Mouse (Mus musculus): ENCODE results near the gene Numbl.

The Numbl gene

DNA sequence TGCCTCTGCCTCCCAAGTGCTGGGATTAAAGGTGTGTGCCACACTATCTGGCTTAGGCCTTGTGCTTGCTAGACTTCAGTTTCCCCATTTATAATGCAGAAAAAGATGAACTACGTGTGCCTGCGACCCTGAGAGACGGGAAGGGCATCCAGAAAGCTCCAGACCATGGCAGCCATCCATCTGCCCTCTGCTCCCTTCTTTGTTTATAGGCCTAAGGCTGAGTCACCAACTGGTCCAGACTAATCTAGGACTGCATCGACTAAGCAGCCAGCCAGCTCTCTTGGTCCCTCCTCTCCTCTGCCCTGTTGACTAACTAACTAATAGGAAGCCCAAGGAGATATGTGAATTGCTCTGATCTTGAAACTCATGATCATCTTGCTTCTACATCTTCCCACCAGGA lies 37.7 kb downstream of the Numbl start:
- DNase-seq (ENCODE audit: low spot score) = no peak

DNA sequence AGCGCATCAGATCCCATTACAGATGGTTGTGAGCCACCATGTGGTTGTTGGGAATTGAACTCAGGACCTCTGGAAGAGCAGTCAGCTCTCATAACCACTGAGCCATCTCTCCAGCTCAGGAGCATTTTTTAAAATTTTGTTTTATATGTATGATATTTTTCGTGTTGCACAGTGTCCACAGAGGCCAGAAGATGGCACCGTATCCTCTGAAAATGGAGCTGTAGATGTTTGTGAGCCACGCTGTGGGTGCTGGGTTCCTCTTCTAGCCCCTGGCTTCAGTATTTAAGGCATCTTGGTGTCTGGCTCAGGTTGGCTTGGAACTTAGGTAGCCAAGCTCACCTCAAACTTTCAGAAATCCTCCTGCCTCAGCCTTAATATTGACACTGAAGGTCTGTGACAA lies 38.3 kb downstream of the Numbl start:
- no peak for DNase-seq (ENCODE audit: low spot score)

DNA sequence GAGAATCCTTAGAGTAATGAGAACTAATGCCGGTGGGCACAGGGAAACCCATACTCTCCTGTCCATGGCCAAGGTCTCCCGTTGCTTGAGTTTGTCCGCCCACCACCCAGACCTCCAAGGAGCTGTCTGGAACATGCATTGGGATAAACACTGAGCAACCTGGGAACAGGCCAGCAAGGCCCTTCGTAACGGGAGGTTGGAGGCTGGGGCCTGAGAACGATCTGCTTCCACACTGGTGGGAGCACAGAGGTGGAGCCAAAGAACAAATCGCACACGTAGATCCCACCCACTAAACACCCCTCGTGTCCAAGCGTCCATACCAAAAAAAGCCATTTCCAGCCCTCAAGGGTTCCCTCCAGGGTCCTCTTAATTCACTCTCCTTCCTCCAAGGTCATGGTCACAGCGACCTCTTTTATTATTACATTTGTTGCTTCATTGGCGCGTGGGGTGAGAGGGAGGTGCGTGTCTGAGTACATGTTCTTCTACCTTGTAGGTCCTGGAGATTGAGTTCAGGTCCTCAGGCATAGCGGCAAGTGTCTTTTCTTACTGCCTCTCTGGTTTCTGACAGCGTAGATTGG lies 39.9 kb downstream of the Numbl start:
- DNase-seq (ENCODE audit: low spot score) = no peak

DNA sequence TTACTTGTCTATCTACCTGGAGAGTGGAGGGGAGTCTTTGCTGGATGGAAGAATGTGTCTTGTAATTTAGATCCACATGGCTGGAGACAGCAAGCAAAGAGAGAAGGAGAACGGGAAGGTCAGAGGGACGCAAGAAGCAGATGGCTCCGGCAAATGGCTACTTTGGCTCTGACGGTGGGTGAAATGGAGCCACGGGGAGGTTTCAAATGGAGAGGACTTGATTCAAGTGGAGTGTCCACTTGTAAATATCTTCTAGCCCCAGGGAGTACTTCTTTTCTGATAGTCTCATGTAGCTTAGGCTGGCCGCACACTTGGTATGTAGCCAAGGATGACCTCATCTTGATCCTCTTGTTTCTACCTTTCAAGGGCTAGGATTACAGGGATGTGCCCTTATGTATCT lies 40.6 kb downstream of the Numbl start:
- DNase-seq (ENCODE audit: low spot score) = no peak

DNA sequence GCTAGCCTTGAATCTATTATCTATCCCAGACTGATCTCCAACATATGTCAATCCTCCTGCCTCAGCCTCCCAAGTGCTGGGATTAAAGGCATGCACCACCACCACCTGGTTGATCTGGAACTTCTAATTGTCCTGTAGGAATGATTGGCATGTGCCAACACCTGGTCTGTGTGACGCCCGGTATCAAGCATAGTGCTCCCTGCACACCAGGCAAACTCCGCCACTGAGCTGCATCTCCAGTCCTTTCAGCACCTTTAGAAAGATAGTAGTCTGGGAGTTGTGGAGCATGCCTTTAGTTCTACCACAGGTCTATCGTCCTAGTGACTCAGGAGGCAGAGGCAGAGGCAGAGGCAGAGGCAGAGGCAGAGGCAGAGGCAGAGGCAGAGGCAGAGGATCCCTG lies 42.1 kb downstream of the Numbl start:
- no peak for DNase-seq (ENCODE audit: low spot score)

DNA sequence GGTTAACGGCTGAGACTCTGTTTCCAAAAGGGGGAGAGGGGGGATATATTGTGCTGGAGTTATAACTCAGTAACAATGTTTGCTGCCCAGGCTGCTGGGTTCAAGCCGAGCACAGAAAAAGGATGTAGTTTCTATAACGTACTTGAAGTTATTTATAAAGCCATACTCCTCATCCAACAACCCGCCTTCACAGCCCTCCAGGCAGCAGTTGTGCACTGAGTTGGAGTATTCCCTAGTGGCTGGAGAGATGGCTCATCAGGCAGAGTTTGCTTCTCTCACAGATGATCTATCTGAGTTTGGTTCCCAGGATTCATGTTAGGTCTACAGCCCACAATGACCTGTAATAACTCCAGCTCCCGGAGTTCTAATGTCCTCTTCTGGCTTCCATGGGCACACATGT lies 42.6 kb downstream of the Numbl start:
- DNase-seq (ENCODE audit: low spot score) = no peak

DNA sequence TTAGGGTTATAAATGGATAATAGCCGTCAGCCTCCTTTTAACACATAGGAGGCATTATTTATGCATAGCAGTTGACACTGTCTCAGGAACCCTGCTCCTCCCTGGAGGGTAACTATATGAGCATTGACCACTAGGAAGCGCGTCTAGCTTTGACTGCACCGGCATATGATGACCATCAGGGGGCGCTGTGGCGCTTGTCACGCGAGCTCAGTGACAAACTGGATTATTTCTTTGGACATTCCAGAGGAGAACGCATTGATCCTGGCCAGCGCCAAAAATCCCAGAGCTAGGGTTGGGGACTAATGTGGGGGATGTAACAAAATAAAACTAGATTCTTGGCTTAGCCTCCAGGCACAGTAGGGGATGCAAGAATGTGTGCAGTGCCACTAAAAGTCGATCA lies 43.9 kb downstream of the Numbl start:
- DNase-seq (ENCODE audit: low spot score) = peak; percentile 41

DNA sequence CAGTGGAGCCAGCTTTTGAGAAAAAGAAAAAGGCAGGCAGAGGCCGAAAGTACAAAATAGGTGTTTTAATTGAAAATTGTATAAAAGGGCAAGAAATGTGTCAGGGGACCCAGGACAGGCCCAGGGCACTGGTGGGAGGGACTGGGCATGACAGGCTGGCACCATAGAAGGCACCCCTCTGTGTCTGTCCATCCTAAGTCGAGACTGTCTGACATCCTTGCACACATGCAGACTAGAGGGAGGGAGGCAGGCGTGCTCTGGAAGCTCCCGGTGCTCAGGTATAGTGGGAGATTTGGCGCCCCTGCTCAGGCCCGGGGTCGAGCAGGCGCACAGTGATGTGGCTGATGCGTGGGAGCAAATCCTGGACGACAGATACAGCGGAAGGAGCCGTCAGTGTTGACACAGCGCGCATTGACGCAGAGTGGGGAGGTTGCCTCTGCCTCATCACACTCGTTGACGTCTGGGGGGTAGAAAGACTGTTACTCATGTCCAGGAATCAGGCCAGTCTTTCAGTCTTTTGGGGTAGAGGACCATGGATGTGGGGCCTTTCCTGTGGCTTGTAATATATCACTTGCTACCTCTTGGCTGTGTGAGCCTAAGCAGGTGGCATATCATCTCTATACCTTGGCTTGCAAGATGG lies 47.0 kb downstream of the Numbl start:
- no peak for DNase-seq (ENCODE audit: low spot score)

DNA sequence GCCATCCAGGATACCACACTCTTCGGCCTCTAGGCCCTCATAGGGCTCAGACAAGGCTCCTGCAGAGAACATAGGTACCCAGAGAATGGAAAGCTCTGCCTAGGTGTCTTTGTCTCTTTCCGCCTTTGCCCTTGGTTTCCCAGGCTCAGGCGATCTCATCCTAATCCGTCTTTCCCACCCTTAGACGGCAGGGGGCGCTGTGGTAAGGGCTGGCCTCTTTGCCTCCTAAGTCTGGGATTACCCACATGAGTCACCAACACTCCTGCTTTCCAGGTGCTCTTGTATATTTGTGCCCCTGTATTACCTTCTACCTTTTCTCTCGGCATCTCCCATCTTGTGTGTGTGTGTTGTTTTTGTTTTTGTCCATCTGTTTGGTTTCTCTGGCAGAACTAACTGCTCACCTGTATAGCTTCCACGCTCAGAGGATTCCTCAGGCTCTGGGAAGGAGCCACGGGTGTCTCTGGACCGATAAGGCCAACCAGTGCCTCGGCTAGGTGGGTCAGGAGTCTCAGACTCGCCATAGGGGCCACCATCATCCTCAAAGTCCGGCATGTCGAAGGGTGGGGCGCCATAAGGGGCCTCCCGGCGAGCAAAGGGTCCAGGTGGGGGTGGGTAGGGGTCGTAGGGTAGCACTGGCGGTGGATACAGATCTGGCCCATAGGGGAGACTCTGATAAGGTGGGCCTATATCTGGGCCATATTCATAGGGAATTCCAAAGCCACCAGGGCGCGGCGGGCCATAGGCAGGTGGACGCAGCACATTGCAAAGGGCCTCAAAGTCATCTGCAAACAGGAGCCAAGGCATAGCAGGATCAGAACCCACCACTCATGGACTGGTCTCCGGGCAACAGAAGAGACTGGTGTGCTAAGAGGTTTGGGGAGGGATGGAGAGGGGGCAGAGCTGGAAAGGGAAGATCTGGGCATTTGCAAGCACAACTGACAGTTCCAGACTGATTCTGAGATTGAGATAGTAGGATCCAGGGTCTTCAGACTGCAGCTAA lies 48.2 kb downstream of the Numbl start:
- DNase-seq (ENCODE audit: low spot score) = no peak

DNA sequence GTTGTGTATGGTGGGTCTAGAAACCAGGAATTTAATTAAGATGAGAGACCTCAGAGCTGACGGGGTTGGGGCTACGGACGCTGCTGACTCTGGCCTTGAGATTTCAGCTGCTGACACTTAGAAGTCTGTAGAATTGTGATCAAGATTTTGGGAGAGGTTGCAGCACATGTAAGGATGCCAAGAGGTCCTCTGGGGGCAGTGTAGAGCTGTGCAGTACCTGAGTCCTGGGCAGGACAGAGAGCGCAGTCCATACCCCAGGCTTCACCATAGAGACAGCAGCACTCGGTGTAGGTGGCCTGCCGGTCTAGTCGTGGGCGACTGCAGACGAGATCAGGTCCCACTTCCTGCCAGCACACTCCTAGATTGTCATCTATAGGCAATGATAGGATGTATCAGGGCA lies 49.3 kb downstream of the Numbl start:
- DNase-seq (ENCODE audit: low spot score) = no peak

DNA sequence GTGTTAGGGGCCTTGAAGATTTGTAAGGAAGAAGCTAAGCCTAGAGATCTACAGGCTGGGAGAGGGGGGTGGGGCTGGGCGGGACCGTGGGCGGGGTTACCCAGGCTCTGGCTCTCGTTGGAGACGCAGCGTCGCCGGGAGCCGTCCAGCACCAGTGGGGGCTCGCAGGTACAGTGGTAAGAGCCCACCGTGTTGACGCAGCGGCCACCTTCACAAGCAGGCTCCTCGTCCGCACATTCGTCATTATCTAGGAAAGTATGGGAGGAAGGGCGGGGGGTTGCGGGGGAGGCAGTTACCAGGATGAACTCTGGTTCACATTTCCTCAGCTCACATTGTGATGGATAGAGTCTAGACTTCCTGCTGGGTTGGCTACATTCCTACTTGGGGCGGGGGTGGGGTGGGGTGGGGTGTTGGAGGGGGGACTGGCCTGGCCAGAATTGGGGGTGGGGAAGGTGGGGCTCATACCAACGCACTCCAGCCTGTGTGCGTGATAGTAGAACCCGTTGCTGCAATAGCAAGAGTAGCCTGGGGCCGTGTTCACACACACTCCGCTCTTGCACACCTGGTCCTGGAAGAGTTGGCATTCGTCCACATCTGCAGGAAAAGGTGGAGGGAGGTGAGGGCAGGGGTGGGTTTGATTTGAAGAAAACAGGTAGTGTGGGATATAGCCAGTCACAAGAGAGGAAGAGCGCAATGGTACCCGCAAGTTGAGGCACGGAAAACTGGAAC lies 50.8 kb downstream of the Numbl start:
- DNase-seq (ENCODE audit: low spot score) = no peak

DNA sequence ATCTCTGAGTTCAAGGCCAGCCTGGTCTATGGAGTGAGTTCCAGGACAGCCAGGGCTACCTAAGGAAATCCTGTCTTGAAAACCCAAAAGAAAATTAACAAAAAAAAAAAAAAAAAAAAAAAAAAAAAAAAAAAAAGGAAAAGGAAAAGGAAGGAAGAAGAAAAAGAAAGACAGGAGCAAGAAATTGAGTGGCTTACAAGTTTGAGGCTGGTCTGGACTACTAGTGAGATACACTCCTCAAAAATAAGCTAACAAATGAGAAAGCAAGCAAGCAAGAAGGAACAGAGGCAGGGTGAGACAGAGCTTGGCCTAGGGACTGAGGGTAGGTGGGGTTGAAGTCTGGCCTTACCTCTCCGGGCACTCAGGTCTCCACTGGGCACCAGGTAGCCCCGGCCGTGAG lies 51.6 kb downstream of the Numbl start:
- DNase-seq (ENCODE audit: low spot score) = no peak

DNA sequence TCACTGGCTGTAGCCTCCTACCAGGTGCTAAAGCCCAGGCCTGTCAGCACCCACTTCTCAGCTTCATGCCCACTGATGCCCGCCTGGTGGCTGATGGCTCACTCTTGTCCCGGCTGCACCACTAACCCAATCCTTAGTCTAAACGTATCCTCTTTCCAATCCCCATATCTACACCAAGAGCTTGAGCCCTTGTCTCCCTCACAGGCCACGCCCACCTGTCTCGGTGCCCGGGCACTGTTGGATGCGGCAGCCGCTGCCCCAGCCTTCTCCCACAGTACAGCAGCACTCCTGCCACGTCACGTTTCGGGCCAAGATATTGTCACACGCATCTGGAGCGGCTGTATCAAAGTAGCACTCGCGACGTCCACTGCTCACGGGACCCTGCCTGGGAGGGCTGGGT lies 52.1 kb downstream of the Numbl start:
- DNase-seq (ENCODE audit: low spot score) = no peak

DNA sequence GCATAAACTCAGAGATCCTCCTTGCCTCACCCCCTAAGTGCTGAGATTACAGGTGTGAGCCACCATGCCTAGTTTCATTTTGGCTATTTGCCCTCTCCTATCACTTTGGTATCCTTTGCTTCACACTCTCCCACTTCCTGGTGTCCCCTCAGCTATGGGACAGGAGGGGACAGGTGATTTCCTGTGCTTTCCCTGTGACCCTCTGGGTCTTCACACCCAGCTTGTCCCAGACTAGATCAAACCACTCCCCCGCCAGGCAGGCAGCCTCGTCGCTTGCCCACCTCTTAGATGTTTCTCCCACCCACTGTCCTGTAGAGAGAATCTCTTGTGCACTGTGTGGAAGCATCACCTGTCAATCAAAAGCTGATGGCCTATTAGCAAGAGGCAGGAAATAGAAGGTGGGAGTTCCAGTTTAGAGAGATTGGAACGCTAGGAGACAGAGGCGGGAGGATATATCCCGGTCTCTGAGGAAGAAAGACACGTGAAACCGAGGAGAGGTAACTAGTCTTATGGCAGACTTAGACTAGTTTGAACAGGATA lies 52.8 kb downstream of the Numbl start:
- DNase-seq (ENCODE audit: low spot score) = no peak

DNA sequence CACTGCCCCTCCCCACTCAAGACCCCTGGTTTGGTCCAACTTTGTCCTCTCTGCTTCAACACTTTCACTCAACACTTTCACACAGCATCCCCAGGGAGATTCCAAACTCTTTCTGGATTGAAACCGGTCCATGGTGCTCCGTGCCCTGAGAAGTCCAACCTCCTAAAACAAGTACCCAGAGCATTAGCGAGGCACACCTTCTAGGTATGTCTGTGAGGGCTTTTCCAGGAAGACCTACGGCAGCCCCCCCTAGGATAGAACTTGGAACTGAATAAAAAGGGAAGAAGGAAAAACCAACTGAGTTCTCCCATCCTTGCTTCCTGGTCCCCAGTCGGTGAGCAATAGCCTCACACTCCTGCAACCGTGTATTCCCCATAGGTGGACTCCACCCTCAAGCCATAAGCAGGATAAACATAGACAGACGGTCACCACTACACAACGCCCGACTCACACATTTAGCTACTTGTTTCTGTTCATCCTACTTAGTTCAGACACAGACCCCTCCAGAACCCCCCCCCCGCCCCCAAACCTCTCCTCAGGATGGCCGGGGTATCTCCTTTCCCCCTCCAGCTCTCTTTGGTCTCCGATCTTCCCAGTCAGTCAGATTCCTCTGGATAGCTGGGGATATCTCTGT lies 53.5 kb downstream of the Numbl start:
- DNase-seq (ENCODE audit: low spot score) = no peak

DNA sequence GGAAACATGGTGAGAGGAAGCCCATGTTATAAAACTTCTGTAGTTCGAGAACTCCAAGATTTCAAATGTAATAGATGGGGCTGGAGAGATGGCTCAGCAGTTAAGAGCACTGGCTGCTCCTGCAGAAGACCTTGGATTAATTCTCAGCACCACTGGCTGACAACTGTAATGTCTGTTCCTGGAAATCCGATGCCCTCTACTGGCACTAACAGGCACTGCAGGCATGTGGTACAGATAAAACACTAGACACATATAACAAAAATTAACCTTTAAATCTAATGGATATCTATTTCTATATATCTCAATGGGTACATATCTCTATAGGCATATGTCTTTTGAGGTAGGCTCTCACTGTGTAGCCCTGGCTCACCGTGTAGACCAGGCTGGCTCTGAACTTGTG lies 56.2 kb downstream of the Numbl start:
- DNase-seq (ENCODE audit: low spot score) = no peak

DNA sequence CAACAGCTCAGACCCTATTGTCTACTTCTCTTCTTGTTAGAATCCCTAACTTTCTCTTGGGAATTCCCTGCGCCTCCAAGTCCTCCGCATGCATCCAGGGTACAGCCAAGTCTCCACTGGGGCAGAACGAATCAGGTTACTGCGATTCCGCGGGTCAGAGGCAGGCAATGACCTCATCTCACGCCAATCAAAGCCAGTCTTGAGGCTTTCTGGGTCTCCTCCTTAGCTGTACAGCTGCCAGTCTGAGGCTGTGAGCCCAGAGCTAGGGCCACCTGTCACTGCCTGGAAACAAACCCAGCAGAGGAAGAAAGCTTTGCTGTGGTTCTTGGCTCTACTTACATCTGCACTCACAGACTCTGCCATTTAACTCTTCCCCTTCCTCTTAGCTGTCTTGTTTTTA lies 57.7 kb downstream of the Numbl start:
- DNase-seq (ENCODE audit: low spot score) = no peak

DNA sequence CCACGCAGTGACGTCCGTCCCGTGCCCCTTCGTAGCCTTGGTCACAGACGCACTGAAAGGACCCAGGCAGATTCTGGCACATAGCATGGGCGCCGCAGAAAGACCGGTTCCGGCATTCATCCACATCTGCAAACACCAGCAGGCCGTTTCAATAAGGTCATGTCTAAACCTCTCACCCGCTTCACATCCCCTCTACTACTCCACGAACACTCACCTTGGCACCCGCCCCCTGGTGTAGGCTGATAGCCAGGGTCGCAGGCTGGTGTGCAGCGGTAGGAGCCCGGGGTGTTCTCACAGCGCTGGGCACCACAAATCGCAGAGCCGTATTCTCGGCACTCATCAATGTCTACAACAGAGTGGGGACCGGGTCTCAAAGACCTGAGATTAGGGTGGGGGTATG lies 61.2 kb downstream of the Numbl start:
- DNase-seq (ENCODE audit: low spot score) = no peak

DNA sequence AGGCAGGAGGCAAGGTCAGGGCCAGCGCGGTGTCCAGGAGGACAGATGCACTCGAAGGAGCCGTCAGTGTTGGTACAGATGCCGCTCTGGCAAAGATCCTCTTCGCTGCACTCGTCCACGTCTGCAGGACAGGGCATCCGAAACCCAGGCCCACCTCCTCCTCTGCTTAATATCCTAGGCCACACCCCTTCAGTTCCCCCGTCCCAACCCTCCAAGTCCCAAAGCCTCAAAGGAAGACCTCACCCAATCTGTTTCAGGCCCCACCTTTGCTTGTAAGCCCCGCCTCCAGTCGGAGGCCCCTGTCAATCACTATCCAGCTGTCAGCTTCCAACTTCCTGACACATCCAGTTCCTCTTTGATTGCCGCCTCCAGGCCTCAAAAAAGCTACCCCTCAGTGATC lies 64.1 kb downstream of the Numbl start:
- no peak for DNase-seq (ENCODE audit: low spot score)

DNA sequence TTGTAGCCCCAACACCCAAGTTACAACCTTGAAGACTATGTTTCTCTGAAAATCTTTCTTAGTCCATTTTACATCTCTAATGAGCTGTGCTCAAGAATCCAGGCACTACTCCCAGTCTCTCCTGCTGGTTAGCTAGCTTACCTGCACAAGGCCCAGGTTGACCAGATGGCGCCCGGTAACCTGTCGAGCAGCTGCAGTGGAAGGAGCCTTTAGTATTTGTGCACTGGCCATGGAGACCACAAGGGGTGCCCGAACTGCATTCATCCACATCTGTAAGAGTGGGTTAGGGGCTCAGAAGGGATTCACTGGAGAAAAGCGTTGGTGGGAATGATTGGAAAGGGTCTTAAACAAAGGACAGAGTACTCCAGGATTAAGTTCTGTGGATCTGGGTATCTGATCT lies 64.8 kb downstream of the Numbl start:
- DNase-seq (ENCODE audit: low spot score) = no peak

DNA sequence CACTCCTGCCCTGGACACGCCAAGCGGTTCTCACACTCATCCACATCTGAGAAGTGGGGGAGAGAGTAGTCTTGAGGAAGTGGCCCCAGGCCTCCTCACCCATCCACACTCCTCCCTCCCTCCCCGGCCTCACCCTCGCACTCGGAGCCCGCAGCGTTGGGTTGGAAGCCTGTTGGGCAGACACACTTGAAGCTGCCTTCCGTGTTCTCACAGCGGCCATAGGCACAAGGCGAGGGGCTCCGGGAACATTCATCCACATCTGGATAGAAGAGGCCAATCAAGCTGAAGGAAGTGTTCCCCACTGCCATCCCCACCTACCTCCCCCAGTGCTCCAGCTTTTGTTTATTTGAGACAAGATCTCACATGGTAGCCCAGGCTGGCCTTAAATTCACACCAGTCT lies 65.9 kb downstream of the Numbl start:
- DNase-seq (ENCODE audit: low spot score) = no peak

DNA sequence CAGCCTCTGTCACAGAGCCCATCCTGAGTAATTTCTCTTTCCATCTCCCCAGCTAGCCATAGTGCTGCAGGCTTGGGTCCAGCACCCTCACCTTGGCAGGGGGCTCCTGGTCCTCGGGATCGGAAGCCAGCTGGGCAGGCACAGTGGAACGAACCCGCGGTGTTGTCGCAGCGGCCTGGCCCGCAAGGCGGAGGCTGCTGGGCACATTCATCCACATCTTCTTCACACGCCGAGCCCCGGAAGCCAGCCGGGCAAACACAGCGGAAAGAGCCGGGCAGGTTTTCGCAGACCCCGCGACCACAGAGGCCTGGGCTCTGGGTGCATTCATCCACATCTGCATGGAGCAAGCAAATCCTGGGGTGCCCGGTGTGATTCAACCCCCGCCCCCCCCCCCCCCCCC lies 66.7 kb downstream of the Numbl start:
- DNase-seq (ENCODE audit: low spot score) = no peak

All from ovary, adult 18-20 months (tissue).